Mouse (Mus musculus) left cerebral cortex, postnatal 14 days (tissue): ENCODE data around the gene Smim27. TPM values are rescaled to one million over a fixed set of nuclear protein-coding genes. Genes with fewer than 3 reads are reported as not detected.

ENCODE experiments used
- DNase-seq, 2 experiments: peaks; one replicate each; pipeline ENCODE4 v3.0.0; 2021 to 2022; ENCODE audit warnings: low spot score in 2 of 2, mixed read lengths in 1 of 2
- intact Hi-C: fragments of 180-260 bp; cut with DNase I; formaldehyde crosslinking; loops from one replicate; pipeline ENCODE4 v1.15.1; 2025
- total RNA-seq, 2 experiments: library from RNA; stranded (reverse); gene quantifications; 2 replicates each; pipeline ENCODE4 v1.2.3; 2021

Gene Smim27
- total RNA-seq, 2 experiments from 2014 or later: 10.5 to 11.6 TPM

GRCm38 (mm10) chr4:40312213-40312612 is 42.8 kb downstream of the Smim27 start:
- intact Hi-C loops: no loop called here
- no peak for DNase-seq

- no peak for DNase-seq
- intact Hi-C loops: no loop called here
Measured at GRCm38 (mm10) chr4:40313026-40313425, 43.6 kb downstream of the Smim27 start.

GRCm38 (mm10) chr4:40317404-40317803 is 48.0 kb downstream of the Smim27 start:
- no peak for DNase-seq
- intact Hi-C loops: no loop called here

Other genes with a start within 250 kb of the Smim27 start
- gene Aco1, start 126.5 kb upstream of the Smim27 start, total RNA-seq: 10 to 100 TPM; 34.6 to 37.2 TPM
- gene Ddx58, start 29.8 kb upstream of the Smim27 start, total RNA-seq: 1 to 10 TPM; 3.1 to 5.1 TPM
- gene Topors, start 271 bp downstream of the Smim27 start, total RNA-seq: 10 to 100 TPM; 16.6 to 18.5 TPM
- gene Ndufb6, start 9.8 kb downstream of the Smim27 start, total RNA-seq: 100 to 1,000 TPM; 207 to 219 TPM
- gene Tmem215, start 202.6 kb downstream of the Smim27 start, total RNA-seq: 10 to 100 TPM; 16.5 to 21.1 TPM